Mouse (Mus musculus) Muller cell, postnatal 12 days (primary cell): ENCODE results near the gene Vmn2r73.
"Not testable (repeated sequence)": the region's sequence is repeated elsewhere in the genome, so short reads cannot be mapped to it uniquely, and the experiment has no call there.

Source experiments
- DNase-seq: peaks from one replicate; pipeline ENCODE4 v3.0.0-alpha.2; 2015; ENCODE audit errors: inconsistent ontology term

The Vmn2r73 gene

GRCm38 (mm10) chr7:85876166-85876565 is at the start of gene Vmn2r73:
Gene Vmn2r73, minus strand, starts transcription at chr7:85876266.
- no peak for DNase-seq

DNA sequence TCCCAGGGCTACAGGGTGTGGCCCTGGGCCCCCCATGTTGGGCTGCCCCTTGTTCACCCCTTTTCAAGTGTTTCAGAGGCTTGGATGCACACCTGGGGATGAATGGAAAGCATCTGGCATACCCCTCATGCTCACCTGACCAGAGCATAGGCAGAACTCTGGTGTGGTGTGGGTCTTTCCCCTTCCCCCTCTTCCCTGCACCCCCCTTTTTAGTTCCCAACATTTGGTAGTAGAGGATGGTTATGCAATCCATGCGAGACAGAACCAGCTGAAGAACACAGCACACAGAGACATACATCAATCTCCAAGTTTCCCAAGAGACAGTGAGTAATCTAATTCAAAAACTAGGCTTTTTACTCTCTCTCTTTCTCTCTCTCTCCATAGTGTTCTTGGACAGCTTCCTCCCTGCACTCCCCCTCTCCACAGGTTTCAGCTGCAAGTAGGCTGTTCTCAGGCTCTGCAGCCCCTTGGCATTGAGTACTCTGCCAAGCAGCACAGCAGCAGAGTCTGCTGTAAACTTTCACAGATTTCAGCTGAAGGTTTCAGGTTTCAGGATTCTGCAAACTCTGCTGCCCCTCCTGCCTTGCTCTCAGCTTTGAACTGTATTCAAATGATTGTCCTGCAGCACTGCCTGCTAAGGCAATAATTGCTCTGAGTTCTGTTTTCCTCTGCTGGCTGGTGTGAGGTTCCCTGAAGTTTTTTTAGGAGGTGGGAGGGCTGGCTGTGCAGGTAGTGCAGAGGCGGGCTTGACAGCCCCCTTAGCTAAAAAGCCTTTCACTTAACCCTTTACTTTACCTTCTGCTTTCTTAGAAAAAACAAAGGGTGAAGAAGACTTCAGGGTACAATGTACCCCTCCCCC is 35.7 kb downstream of the Vmn2r73 start:
- DNase-seq, result no peak

DNA sequence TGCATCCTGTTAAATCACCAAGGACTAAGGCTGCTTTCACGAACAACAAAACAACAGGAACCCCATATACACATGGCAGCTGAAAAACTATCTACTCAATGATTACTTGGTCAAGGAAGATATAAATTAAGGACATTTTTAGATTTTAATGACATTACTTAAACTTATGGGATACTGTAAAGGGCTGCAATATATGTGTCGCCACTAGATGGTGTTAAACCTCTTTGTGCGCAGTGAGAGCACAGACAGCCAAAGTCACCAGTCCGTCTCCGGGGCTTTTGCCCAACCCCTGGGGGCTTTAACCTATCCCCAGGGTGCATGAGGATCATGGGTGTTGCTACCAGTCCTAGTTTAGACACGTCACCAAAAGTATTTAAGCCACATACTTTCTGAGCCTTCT is 58.0 kb downstream of the Vmn2r73 start:
- not testable (repeated sequence) for DNase-seq
